Mouse (Mus musculus): Measurements from ENCODE around the gene Etv5.

Etv5 gene

DNA sequence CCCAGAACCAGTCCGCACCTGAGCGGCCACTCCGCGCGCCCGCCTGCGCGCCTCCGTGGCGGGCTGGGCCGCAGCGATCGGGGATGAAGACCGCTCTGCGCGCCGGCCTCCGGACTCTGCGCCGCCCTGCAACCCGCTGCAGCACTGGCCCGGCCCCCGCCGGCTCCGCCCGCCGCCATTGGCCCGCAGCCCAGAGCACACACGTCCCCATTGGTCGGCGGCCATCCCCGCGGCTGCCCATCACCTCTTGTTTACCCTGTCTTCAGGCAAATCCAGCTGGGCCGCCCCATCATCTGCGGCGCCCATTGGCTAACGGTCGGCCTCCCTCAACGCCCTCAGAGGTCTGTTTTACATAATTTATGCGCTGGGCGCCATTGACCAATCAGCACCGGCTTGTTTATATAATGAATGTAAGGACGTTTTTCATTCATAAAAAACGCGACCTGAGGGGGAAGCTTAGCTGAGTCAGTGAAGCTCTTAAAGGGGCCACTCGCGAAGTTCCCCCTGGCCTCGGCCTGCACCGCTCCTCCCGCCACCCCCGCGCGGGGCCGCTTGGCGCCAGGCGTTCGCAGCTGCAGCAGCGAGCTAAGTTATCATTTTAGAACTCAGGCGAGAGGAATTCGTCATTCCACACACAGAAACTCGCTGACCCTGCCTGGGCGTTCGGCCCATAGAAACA, at the start of gene Etv5:
Gene Etv5 (minus strand): TSS at position 221 of the 679 bp plus-strand sequence.
- DNase-seq (ENCODE audit: low spot score), result peak; percentile 97

DNA sequence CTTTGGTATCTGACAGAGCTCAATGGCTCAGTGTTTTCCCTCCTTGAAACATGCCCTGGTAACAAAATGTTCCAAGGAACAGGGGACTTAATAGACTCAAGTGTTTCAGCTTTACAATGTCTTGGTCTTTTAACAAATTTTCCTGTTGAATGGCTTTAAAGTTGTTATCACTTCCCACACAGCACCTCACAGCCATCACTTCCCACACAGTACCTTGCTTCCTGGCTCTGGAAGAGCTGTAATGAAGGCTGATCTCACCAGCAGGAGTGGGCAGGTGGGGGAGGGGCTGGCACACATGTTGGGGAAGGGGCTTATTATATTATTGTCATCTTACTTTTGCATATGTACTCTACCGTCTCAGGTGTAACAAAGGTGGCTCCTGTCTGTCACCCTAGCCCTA, 44.4 kb upstream of the Etv5 start:
- no peak for DNase-seq (ENCODE audit: low spot score)

- no peak for DNase-seq (ENCODE audit: low spot score)
Measured at GRCm38 (mm10) chr16:22479322-22479721, 39.8 kb upstream of the Etv5 start.

- no peak for DNase-seq (ENCODE audit: low spot score)
Measured at GRCm38 (mm10) chr16:22471728-22472127, 32.2 kb upstream of the Etv5 start.

- DNase-seq (ENCODE audit: low spot score), result no peak
Measured at GRCm38 (mm10) chr16:22469385-22469784, 29.9 kb upstream of the Etv5 start.

GRCm38 (mm10) chr16:22467111-22467510, 27.6 kb upstream of the Etv5 start:
- no peak for DNase-seq (ENCODE audit: low spot score)

- DNase-seq (ENCODE audit: low spot score), result no peak
Measured at GRCm38 (mm10) chr16:22466381-22466780, 26.9 kb upstream of the Etv5 start.

GRCm38 (mm10) chr16:22462220-22462619, 22.7 kb upstream of the Etv5 start:
- DNase-seq (ENCODE audit: low spot score), result no peak

DNA sequence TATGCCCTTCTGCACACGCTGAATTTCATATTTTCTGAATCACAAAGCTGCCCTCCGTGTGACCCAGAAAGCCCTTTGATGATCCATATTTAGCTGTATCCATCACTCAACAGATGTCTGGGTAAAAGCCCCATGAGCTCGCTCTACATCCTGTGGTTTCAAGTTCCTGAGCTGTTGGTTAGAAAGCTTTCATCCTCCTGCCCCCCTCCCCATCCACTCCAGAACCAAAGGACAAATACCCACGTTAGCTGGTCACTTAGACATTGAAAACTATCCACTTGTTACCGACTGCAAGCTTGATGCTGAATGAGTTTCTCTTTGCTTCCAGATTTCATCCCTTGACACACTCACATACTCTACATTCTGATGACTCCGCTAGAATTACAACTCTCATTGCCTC, 22.2 kb upstream of the Etv5 start:
- no peak for DNase-seq (ENCODE audit: low spot score)

GRCm38 (mm10) chr16:22460960-22461359, 21.4 kb upstream of the Etv5 start:
- DNase-seq (ENCODE audit: low spot score), result no peak

GRCm38 (mm10) chr16:22452082-22452481, 12.6 kb upstream of the Etv5 start:
- no peak for DNase-seq (ENCODE audit: low spot score)

DNA sequence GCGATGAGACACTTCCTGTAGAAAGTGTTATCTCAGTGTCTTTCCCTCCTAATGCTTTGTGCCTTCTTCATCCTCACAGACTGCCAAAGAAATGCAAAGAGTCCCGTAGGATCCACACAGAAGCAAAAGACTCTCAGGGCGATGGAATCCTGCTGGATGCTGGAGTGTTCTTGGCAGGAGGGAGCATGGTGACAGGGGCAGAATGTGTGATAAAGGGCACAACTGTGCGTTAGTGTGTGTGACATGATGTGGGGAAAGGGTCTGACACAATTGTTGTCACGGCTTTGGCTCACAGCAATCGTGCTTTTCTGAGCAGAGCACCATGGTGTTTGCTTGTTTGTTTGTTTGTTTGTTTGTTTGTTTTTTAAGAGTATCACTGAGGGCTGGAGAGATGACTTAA, 8.6 kb upstream of the Etv5 start:
- no peak for DNase-seq (ENCODE audit: low spot score)

GRCm38 (mm10) chr16:22444786-22445185, 5.3 kb upstream of the Etv5 start:
- no peak for DNase-seq (ENCODE audit: low spot score)

DNA sequence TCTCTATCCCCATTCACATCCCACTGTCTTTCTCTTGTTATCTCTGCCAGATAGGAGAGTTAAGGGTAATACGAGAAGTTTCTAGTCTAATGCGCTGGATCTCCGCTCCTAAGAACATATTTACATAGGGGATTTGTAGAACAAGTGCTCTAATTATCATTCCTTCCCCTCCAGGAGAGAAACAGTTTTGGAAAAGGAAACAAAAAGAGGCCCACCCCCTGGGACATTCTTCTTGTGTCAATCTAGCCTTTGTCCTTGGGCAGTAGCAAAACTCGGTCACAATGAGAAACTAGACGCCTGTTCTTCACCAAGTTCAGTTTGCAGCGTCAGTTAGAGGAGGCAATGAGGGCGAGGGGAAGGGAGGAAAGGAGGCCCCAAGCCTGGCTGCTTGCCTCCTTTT, 2.7 kb upstream of the Etv5 start:
- no peak for DNase-seq (ENCODE audit: low spot score)

DNA sequence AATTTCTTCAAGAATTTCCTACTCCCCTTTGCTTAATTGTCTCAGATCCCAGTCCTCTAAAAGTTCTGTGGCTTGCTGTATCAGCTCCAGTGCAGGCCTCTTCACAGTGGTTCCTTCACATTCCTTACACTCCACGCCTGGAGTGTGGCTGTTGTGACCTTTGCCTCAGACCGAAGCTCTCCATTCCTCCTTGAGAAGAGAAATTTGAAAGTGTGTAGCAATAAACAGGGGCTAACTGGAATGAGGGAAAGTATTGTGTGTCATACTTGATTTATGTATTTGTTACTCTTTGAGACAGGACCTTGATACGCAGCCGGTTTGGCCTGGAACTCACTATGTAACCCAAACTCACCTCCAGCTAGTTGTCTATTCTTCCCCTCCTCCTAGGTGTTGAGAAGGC, 1.8 kb upstream of the Etv5 start:
- no peak for DNase-seq (ENCODE audit: low spot score)

GRCm38 (mm10) chr16:22440269-22440668, 750 bp upstream of the Etv5 start:
- peak; percentile 39 for DNase-seq (ENCODE audit: low spot score)

GRCm38 (mm10) chr16:22438441-22439373, 812 bp downstream of the Etv5 start:
- DNase-seq (ENCODE audit: low spot score), result peak; percentile 48

- DNase-seq (ENCODE audit: low spot score), result no peak
Measured at GRCm38 (mm10) chr16:22436106-22436505, 3.4 kb downstream of the Etv5 start.

DNA sequence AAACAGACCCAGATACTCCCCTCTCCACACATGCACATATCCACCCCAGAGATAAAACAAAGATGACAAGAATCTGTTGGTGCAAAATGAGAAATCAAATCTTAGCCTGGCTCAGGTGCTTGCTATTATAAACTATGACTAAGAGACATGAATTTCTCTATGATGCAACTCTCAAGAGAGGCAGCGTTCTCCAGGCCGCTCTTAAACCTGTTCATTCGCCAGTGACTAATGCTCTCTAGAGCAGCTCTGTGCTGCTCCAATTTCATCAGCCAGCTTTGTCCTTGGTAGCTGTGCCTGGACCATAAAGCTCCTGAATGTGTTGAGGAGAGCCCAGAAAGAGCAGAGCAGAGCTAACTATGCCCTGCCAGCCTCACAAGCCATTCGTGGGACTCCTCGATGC, 5.0 kb downstream of the Etv5 start:
- DNase-seq (ENCODE audit: low spot score), result no peak

GRCm38 (mm10) chr16:22433944-22434343, 5.6 kb downstream of the Etv5 start:
- DNase-seq (ENCODE audit: low spot score), result no peak

GRCm38 (mm10) chr16:22431773-22432172, 7.7 kb downstream of the Etv5 start:
- no peak for DNase-seq (ENCODE audit: low spot score)

DNA sequence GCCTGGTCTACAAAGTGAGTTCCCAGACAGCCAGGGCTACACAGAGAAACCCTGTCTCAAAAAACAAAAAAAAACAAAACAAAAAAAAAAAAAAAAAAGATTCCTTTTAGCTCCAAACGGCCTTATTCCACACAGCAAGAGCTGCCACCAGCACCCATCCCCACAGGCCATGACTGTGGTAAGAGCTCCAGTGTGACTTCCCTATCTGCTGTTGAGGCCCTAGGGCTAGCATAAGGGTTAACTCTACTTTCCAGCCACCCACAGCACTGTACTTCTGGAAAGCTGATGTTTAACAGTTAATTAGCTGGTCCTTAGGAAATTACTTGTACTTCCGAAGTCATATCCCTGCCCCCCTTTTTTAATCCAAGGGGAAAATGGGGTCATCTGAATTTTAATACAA, 8.2 kb downstream of the Etv5 start:
- no peak for DNase-seq (ENCODE audit: low spot score)

DNA sequence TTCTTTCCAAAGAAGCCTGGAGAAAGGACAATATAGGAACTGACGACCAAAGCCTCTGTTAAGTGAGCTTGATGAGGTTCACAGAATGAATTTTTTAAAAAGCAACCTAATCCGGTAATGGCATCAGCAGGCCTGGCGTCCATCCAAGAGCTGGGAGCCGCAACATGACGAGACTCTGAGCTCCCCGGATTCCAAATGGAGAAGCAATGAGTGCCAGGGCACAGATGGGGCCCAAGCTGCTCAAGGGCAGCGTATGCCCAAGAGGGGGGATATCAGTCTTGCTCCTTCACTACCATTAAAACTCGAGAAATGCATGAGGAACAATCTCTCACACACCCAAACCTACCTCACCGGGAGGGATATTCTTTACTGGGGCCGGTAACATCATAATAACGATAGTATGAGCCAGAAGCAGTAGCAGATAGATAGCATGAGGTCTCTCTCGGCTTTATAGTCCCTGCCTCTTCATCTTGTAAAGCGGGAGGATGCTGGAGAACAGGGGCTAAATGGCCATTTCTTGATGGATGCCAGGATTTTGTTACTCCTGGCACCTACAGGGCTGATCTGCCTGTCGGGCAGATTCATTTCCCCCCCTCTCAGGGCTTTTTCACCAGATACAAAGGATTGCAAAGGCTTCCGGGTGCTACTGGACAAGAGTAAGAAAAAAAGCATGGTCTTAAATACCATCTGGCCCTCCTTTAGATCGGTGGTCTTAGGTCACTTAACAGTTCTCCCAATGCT, 9.1 kb downstream of the Etv5 start:
- DNase-seq (ENCODE audit: low spot score), result no peak
